Mouse (Mus musculus) kidney, embryonic 16.5 days (tissue): ENCODE measurements around the gene Cacna1s. TPM values are rescaled to one million over a fixed set of nuclear protein-coding genes. Genes with fewer than 3 reads are reported as not detected.

Experiments used
- ATAC-seq: fragments of 200-750 bp; cut with Nextera tagmentation; 2 replicates; pipeline ENCODE4 v1.8.0; 2017; ENCODE audit warnings: moderate TSS enrichment; ENCODE audit not compliant: low FRiP score, low TSS enrichment
- H3K27ac ChIP-seq: fragments of 300-500 bp; sonication (generic); 2 replicates; pipeline ENCODE4 v1.5.1; 2014; ENCODE audit warnings: low read length
- H3K27me3 ChIP-seq: fragments of 300-500 bp; sonication (generic); 2 replicates; pipeline ENCODE4 v1.6.1; 2014; ENCODE audit warnings: low read length, control low read depth, mixed read lengths; ENCODE audit not compliant: insufficient read depth
- H3K36me3 ChIP-seq: fragments of 300-500 bp; sonication (generic); 2 replicates; pipeline ENCODE4 v1.6.1; 2014; ENCODE audit warnings: low read length, control low read depth, mixed read lengths; ENCODE audit not compliant: insufficient read depth
- H3K4me1 ChIP-seq: fragments of 300-500 bp; sonication (generic); 2 replicates; pipeline ENCODE4 v1.6.1; 2014; ENCODE audit warnings: low read length, control low read depth, mixed read lengths; ENCODE audit not compliant: insufficient read depth
- H3K4me2 ChIP-seq: fragments of 300-500 bp; sonication (generic); replicated peaks from 2 replicates; pipeline ENCODE4 v1.6.1; 2014; ENCODE audit warnings: low read depth, low read length
- H3K4me3 ChIP-seq: fragments of 300-500 bp; sonication (generic); 2 replicates; pipeline ENCODE4 v1.5.1; 2014; ENCODE audit warnings: mild to moderate bottlenecking, low read length
- H3K9ac ChIP-seq: fragments of 300-500 bp; sonication (generic); replicated peaks from 2 replicates; pipeline ENCODE4 v1.6.1; 2014; ENCODE audit warnings: low read length
- H3K9me3 ChIP-seq: fragments of 300-500 bp; sonication (generic); 2 replicates; pipeline ENCODE4 v1.6.1; 2016; ENCODE audit warnings: low read length, control low read depth
- WGBS: fragments of 180-500 bp; shearing (Covaris S2); extraction: QIAGEN DNeasy Blood & Tissue Kit; methylation state at CpG from one replicate; pipeline ENCODE4 v1.1.7; 2014; 5-methylcytosine and 5-hydroxymethylcytosine counted together
- polyA plus RNA-seq: library from polyadenylated mRNA; unstranded; fragments of >200 nt; fragmentation: Nextera tagmentation; extraction: Ambion mirVana; gene quantifications from 2 replicates; pipeline ENCODE4 v1.2.1, GENCODE M21; 2015

Gene Cacna1s
- polyA plus RNA-seq, 1 experiment from 2014 or later = 0.36 TPM

- no peak overlapping the region for H3K9ac ChIP-seq
- 83% methylated on average over 6 of the region's 6 CpGs for WGBS
These were observed 108.4 kb downstream of the Cacna1s start for GRCm38 (mm10) chr1:136160930-136161329.

GRCm38 (mm10) chr1:136161333-136161921 is 108.9 kb downstream of the Cacna1s start:
- 0 out of 2 replicates have a peak, but pooled peaks cover 3% of the 10 kb centered on the region for H3K36me3 ChIP-seq
- H3K9me3 ChIP-seq = no peaks in the 10 kb centered on the region
- WGBS = 91% methylated on average over 7 of the region's 7 CpGs
- H3K4me2 ChIP-seq = no peak overlapping the region
- H3K4me1 ChIP-seq = no peaks in the 10 kb centered on the region
- ATAC-seq = no peak
- H3K9ac ChIP-seq = no peak overlapping the region
- H3K4me3 ChIP-seq = no peak overlapping the region
- H3K27me3 ChIP-seq = no peaks in the 10 kb centered on the region
- no peak overlapping the region for H3K27ac ChIP-seq

More at GRCm38 (mm10) chr1:136160930-136161329, 108.4 kb downstream of the Cacna1s start:
- no peak for ATAC-seq
- no peak overlapping the region for H3K27ac ChIP-seq
- H3K4me2 ChIP-seq = no peak overlapping the region
- no peaks in the 10 kb centered on the region for H3K4me1 ChIP-seq
- H3K9me3 ChIP-seq = no peaks in the 10 kb centered on the region
- no peak overlapping the region for H3K4me3 ChIP-seq
- no peaks in the 10 kb centered on the region for H3K27me3 ChIP-seq
- peaks cover 3% of the 10 kb centered on the region; the same call in 1 of the 2 replicates for H3K36me3 ChIP-seq

- Histone ChIP-seq H3K9me3 (no peaks in the 10 kb centered on the region), H3K36me3 (no peaks in the 10 kb centered on the region), H3K27me3 (no peaks in the 10 kb centered on the region), H3K27ac (no peak overlapping the region), H3K9ac (no peak overlapping the region), H3K4me1 (no peaks in the 10 kb centered on the region), H3K4me3 (no peak overlapping the region), H3K4me2 (no peak overlapping the region)
- no peak for ATAC-seq
- 81% methylated on average over 2 of the region's 2 CpGs for whole genome bisulfite sequencing
These were observed 112.9 kb downstream of the Cacna1s start for GRCm38 (mm10) chr1:136165436-136165835.

- Histone ChIP-seq H3K9me3 (no peaks in the 10 kb centered on the region), H3K4me3 (no peak overlapping the region), H3K27me3 (no peaks in the 10 kb centered on the region), H3K27ac (no peak overlapping the region), H3K4me1 (no peaks in the 10 kb centered on the region), H3K36me3 (no peaks in the 10 kb centered on the region), H3K9ac (no peak overlapping the region), H3K4me2 (no peak overlapping the region)
- 65% methylated on average over 8 of the region's 8 CpGs for WGBS
- no peak for ATAC-seq
These were observed 115.1 kb downstream of the Cacna1s start for GRCm38 (mm10) chr1:136167657-136168056.

Other genes with a start within 250 kb of the Cacna1s start
- gene Lad1, start 234.2 kb upstream of the Cacna1s start, polyA plus RNA-seq = 29.1 and 30.8 TPM in 2 replicates
- gene Tnnt2, start 216.4 kb upstream of the Cacna1s start, polyA plus RNA-seq = 9.4 and 37.2 TPM in 2 replicates
- gene Pkp1, start 133.5 kb upstream of the Cacna1s start, polyA plus RNA-seq = 0.24 and 0.44 TPM in 2 replicates
- 0.17 and 0.30 TPM in 2 replicates for gene Igfn1, start 46.4 kb upstream of the Cacna1s start, polyA plus RNA-seq
- 260 and 268 TPM in 2 replicates for gene Tmem9, start 44.6 kb upstream of the Cacna1s start, polyA plus RNA-seq
- not detected in 2 replicates for gene Ascl5, start 1.9 kb upstream of the Cacna1s start, polyA plus RNA-seq
- gene Kif21b, start 78.6 kb downstream of the Cacna1s start, polyA plus RNA-seq = 2.2 TPM in 2 replicates
- gene Mroh3, start 160.1 kb downstream of the Cacna1s start, polyA plus RNA-seq = 0.17 and 0.40 TPM in 2 replicates
- 20.2 and 22.2 TPM in 2 replicates for gene Inava, start 181.5 kb downstream of the Cacna1s start, polyA plus RNA-seq
- gene Gpr25, start 208.1 kb downstream of the Cacna1s start, polyA plus RNA-seq = not detected in 2 replicates